Mouse (Mus musculus) forebrain, embryonic 11.5 days (tissue): ENCODE data around the gene Nrxn2. TPM values are rescaled to one million over a fixed set of nuclear protein-coding genes. Genes with fewer than 3 reads are reported as not detected.
A peak's percentile ranks its signal among the peaks of the same experiment; 100 is the strongest.

Source experiments
- ATAC-seq: fragments of 200-750 bp; cut with Nextera tagmentation; replicated peaks from 2 replicates; pipeline ENCODE4 v1.8.0; 2017; ENCODE audit warnings: moderate TSS enrichment; ENCODE audit not compliant: low FRiP score
- DNase-seq: peaks from one replicate; pipeline ENCODE4 v3.0.0-alpha.2; 2017; ENCODE audit warnings: low spot score
- H3K27ac ChIP-seq: fragments of 300-500 bp; sonication (generic); 2 replicates; pipeline ENCODE4 v1.5.1; 2014; ENCODE audit warnings: low read depth, low read length
- H3K27me3 ChIP-seq: fragments of 300-500 bp; sonication (generic); 2 replicates; pipeline ENCODE4 v1.6.1; 2014; ENCODE audit warnings: mild to moderate bottlenecking, low read length, mixed read lengths; ENCODE audit not compliant: control insufficient read depth, insufficient read depth
- H3K36me3 ChIP-seq: fragments of 300-500 bp; sonication (generic); 2 replicates; pipeline ENCODE4 v1.6.1; 2014; ENCODE audit warnings: mild to moderate bottlenecking, low read length, moderate library complexity, mixed read lengths; ENCODE audit not compliant: control insufficient read depth, insufficient read depth
- H3K4me1 ChIP-seq: fragments of 300-500 bp; sonication (generic); replicated peaks from 2 replicates; pipeline ENCODE4 v1.6.1; 2014; ENCODE audit warnings: low read length, mixed read lengths; ENCODE audit not compliant: control insufficient read depth, insufficient read depth
- H3K4me2 ChIP-seq: fragments of 300-500 bp; sonication (generic); 2 replicates; pipeline ENCODE4 v1.6.1; 2014; ENCODE audit warnings: low read depth, mild to moderate bottlenecking, low read length, moderate library complexity, mixed read lengths; ENCODE audit not compliant: severe bottlenecking
- H3K4me3 ChIP-seq: fragments of 300-500 bp; sonication (generic); 2 replicates; pipeline ENCODE4 v1.5.1; 2014; ENCODE audit warnings: low read depth, low read length
- H3K9ac ChIP-seq: fragments of 300-500 bp; sonication (generic); 2 replicates; pipeline ENCODE4 v1.6.1; 2014; ENCODE audit warnings: low read length
- H3K9me3 ChIP-seq: fragments of 300-500 bp; sonication (generic); 2 replicates; pipeline ENCODE4 v1.6.1; 2016; ENCODE audit warnings: low read length, mixed read lengths; ENCODE audit not compliant: control insufficient read depth
- WGBS: fragments of 180-500 bp; shearing (Covaris S2); extraction: QIAGEN DNeasy Blood & Tissue Kit; methylation state at CpG from one replicate; pipeline ENCODE4 v1.1.7; 2014; 5-methylcytosine and 5-hydroxymethylcytosine counted together
- polyA plus RNA-seq: library from polyadenylated mRNA; unstranded; fragments of >200 nt; fragmentation: Nextera tagmentation; extraction: Ambion mirVana; gene quantifications from 2 replicates; pipeline ENCODE4 v1.2.1, GENCODE M21; 2014

The Nrxn2 gene
- polyA plus RNA-seq, 1 experiment from 2014 or later: 8.1 TPM

DNA sequence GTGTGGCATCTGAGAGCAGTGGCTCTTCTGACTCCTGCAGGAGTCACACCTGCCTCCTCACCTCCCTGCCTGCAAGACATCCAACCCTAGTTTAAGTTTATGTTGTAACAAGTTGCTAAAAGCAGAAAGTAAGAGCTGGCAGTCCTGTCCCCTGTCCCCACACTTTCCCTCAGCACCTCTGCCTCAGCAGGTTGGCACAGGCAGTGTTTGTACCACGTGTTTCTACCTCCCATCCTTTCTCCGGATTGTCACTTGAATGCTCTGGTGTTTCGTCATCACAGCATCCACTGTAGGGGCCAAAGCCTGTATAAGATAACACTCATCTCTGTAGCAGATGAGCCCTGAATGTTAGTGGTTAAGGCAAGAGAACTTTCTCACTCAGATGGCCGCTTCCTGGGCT is 106.5 kb downstream of the Nrxn2 start:
- 85% methylated on average over 4 of the region's 4 CpGs for WGBS
- H3K36me3 ChIP-seq: no peaks in the 10 kb centered on the region

DNA sequence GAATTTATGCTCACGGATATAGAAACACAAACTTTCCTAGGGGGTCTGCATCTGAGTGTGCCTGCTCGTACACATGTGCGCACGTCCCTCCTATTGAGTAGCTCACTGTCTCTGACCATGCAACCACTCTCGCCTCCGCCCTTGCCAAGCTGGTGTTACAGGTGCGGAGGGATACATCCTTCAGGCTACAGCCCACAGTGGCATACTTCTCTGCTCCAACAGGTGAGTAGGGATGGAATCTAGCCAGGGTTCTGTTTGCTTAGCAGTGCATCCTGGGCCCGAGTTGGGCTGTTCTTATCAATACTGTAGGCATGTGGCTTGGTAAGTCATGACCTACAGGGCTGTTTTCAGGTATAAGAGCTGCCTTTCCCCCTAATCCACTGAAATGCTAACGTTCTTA is 107.5 kb downstream of the Nrxn2 start:
- H3K9me3 ChIP-seq: no peaks in the 10 kb centered on the region
- peaks cover 13% of the 10 kb centered on the region; the same call in 1 of the 2 replicates for H3K4me1 ChIP-seq
- no peaks in the 10 kb centered on the region for H3K36me3 ChIP-seq
- 93% methylated on average over 9 of the region's 9 CpGs for WGBS
- H3K9ac ChIP-seq: no peak overlapping the region
- no peak for ATAC-seq
- no peak overlapping the region for H3K27ac ChIP-seq
- H3K4me2 ChIP-seq: no peak overlapping the region
- H3K27me3 ChIP-seq: no peaks in the 10 kb centered on the region
- H3K4me3 ChIP-seq: no peak overlapping the region
- no peak for DNase-seq

More for the DNA sequence above, 106.5 kb downstream of the Nrxn2 start:
- no peak for ATAC-seq
- H3K9me3 ChIP-seq: no peaks in the 10 kb centered on the region
- no peak overlapping the region for H3K4me3 ChIP-seq
- H3K27ac ChIP-seq: no peak overlapping the region
- DNase-seq: no peak
- peaks cover 8% of the 10 kb centered on the region; the same call in 1 of the 2 replicates for H3K4me1 ChIP-seq
- H3K9ac ChIP-seq: no peak overlapping the region
- H3K4me2 ChIP-seq: no peak overlapping the region
- H3K27me3 ChIP-seq: no peaks in the 10 kb centered on the region

DNA sequence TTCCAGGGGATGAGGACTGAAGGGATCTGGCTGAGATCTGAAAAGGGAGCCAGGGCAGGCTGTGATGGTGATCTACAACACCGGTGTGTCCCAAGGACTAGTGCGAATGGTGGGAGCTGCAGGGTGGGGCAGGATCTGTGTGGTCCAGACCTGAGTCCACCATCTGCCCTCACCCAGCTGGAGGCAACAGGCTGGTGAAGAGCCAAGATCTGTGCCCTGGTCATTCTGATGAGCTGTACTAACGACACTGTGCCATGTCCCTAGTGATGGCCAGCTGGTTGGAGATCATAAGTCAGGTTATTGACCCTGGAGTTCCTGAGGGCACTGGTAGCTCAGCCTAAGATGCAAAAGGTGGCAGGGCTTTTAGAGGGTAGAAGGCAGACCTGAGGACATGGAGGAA is 108.9 kb downstream of the Nrxn2 start:
- Histone ChIP-seq H3K4me3 (no peak overlapping the region), H3K9me3 (no peaks in the 10 kb centered on the region), H3K4me2 (no peak overlapping the region), H3K27me3 (peaks cover 2% of the 10 kb centered on the region; the same call in 1 of the 2 replicates), H3K36me3 (no peaks in the 10 kb centered on the region), H3K4me1 (peaks cover 21% of the 10 kb centered on the region; the same call in 1 of the 2 replicates), H3K9ac (no peak overlapping the region), H3K27ac (no peak overlapping the region)
- ATAC-seq (no peak), DNase-seq (no peak)
- 86% methylated on average over 3 of the region's 3 CpGs for WGBS

DNA sequence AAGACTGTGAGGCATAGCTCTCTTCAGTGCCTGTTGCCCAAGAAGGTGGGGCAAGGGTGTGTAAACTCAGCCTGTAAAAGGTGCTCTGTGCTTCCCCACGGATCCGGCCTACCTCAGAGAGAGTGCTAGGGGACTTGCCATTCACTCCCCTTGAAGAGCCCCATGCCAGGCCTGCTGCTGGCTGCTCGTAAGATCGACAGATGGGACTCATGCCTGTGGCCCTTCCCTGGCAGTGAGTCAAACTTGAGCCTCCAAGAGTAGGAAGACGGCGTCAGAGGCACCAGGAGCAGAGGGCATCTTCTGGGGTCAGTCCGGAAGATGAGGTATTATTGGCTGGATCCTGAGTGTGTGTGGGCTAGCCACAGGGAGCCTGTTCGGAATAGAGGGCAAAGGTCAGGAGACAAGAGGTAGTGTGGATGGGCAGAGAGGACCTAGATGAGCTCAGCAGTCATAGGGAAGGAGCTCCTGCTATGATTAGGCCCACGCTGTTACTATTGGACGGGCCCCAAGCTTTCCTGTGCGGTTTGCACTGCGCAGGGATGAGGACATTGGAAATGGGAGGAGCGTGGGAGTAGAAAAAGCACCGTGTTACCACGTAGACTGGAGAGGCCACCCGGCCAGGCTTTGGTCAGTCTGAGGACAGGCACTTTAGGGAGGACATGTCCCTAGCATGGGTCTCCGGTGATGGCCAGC is 109.5 kb downstream of the Nrxn2 start:
- no peak overlapping the region for H3K9ac ChIP-seq
- 83% methylated on average over 17 of the region's 17 CpGs for whole genome bisulfite sequencing
- no peak for DNase-seq

DNA sequence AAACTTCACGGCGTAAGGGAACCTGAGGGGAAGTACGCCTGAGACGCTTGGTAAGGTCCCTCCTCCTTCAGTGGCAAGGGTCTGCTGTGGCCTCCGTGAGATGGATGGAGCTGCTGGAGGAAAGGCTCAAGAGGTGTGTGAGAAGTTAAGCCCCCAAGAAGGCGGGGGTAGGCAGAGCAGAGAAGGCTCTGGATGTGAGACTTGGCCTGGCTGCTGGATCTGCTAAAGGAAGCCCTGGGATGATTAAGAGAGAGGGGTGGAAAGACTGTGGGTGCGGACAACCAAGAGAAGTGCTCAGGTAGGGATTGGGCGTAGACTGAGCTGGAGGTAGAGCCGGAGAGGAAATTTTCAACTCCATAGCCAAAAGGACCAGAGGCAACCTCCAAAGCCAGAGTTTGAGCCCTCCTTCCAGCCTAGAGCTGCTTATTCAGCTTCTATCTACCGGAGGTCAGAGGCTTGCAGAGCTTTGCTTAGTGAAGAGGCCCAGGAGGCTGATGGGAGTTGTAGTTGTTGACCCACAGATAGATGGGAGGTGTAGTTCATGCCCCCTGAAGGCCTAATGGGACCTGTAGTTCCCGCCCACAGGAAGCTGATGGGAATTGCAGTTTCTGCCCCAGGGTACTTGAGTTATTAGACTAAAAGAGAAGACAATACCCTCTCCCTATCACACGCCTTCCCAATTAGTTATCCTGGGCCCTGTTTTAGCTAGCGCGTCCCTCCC is 110.9 kb downstream of the Nrxn2 start:
- Histone ChIP-seq H3K36me3 (no peaks in the 10 kb centered on the region), H3K9ac (no peak overlapping the region; the same call in 1 of the 2 replicates), H3K4me2 (peak overlapping the region; percentile 27; the same call in 1 of the 2 replicates), H3K4me3 (no peak overlapping the region), H3K27me3 (peaks cover 2% of the 10 kb centered on the region; the same call in 1 of the 2 replicates), H3K4me1 (peaks cover 32% of the 10 kb centered on the region; the same call in 1 of the 2 replicates), H3K27ac (peak overlapping the region; percentile 18; the same call in 1 of the 2 replicates), H3K9me3 (no peaks in the 10 kb centered on the region)
- DNase-seq (peak; percentile 74), ATAC-seq (peak; percentile 52)
- WGBS: 56% methylated on average over 14 of the region's 14 CpGs

More for the DNA sequence above, 109.5 kb downstream of the Nrxn2 start:
- no peak for ATAC-seq
- Histone ChIP-seq H3K27me3 (peaks cover 2% of the 10 kb centered on the region; the same call in 1 of the 2 replicates), H3K4me2 (no peak overlapping the region), H3K27ac (no peak overlapping the region), H3K9me3 (no peaks in the 10 kb centered on the region), H3K4me3 (no peak overlapping the region), H3K36me3 (no peaks in the 10 kb centered on the region), H3K4me1 (peaks cover 25% of the 10 kb centered on the region; the same call in 1 of the 2 replicates)

DNA sequence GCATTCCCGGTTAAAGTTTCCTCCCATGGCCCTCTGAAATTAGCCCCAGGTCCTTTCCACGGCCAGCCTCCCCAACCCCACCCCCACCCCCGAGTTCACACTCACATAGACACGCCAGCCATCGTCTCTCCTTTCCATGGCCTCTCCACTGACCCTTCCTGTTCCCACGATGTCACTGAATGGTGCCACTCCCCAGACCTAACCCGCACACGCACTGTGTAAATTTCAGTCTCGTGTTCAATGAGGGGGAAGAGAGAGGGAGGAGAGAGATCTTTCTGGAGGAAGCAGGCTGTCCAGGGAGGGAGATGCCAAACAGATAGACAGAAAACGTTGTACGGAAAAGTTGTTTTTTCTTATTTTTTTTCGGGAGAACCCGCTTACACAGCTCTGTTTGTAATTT is 111.8 kb downstream of the Nrxn2 start:
- Histone ChIP-seq H3K36me3 (no peaks in the 10 kb centered on the region), H3K4me1 (peaks cover 32% of the 10 kb centered on the region; the same call in 1 of the 2 replicates), H3K4me3 (no peak overlapping the region), H3K4me2 (peak overlapping the region; percentile 1; the same call in 1 of the 2 replicates), H3K9me3 (no peaks in the 10 kb centered on the region), H3K9ac (no peak overlapping the region), H3K27ac (no peak overlapping the region), H3K27me3 (peaks cover 2% of the 10 kb centered on the region; the same call in 1 of the 2 replicates)
- DNase-seq (no peak), ATAC-seq (no peak)
- 21% methylated on average over 13 of the region's 13 CpGs for WGBS

DNA sequence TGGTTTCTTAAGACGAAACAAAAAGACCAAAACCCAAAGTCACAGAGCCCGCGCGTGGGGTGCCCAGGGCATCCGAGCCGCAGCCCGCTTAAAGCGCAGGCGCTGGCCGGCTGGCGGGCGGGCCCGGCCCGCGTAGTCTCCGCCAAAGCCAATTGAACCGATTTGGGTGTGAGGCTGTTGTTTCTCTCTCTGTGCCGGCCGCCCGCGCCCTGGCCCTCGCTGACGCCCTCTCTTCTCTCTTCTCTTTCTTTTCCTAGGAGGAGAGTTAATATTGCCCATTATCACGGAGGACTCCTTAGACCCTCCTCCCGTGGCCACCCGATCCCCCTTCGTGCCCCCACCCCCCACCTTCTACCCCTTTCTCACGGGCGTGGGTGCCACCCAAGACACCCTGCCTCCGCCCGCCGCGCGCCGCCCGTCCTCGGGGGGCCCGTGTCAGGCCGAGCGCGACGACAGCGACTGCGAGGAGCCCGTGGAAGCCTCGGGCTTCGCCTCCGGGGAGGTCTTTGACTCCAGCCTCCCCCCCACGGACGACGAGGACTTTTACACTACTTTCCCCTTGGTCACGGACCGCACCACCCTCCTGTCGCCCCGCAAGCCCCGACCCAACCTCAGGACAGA is 112.6 kb downstream of the Nrxn2 start:
- H3K4me3 ChIP-seq: peak overlapping the region; percentile 40
- no peaks in the 10 kb centered on the region for H3K9me3 ChIP-seq
- ATAC-seq (0 out of 2 replicates have a peak, but pooled peaks have one; percentile 11), DNase-seq (peak; percentile 73)
- peak overlapping the region; percentile 59 for H3K27ac ChIP-seq
- H3K4me2 ChIP-seq: peak overlapping the region; percentile 94
- under 1% methylated on average over 56 of the region's 56 CpGs for WGBS
- H3K36me3 ChIP-seq: no peaks in the 10 kb centered on the region
- H3K27me3 ChIP-seq: peaks cover 2% of the 10 kb centered on the region; the same call in 1 of the 2 replicates
- H3K4me1 ChIP-seq: peaks cover 32% of the 10 kb centered on the region; the same call in 1 of the 2 replicates
- H3K9ac ChIP-seq: peak overlapping the region; percentile 80

DNA sequence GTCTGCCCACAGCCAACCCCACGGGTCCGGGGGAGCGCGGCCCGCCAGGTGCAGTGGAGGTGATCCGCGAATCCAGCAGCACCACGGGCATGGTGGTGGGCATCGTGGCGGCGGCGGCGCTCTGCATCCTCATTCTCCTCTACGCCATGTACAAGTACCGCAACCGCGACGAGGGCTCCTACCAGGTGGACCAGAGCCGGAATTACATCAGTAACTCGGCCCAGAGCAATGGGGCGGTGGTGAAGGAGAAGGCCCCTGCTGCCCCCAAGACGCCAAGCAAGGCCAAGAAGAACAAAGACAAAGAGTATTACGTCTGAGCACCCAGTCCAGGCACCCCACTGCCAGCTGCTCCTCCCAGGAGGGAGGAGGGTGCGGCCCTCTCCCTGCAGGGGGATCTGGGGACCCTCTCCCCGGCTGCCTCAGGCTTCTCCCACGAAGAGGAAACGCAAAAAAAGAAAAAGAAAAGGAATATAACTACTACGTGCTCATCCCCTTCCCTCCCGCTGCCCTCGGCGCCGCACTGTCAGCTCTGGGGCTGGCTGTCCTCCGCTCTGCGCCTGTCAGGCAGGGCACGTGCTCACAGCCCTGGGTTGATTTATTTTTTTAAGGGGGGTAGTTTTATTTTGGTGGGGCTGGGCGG is 113.4 kb downstream of the Nrxn2 start:
- Histone ChIP-seq H3K9ac (peak overlapping the region; percentile 80), H3K4me2 (peak overlapping the region; percentile 94), H3K27ac (peak overlapping the region; percentile 59), H3K9me3 (no peaks in the 10 kb centered on the region), H3K36me3 (no peaks in the 10 kb centered on the region), H3K27me3 (peaks cover 2% of the 10 kb centered on the region; the same call in 1 of the 2 replicates), H3K4me3 (peak overlapping the region; percentile 40), H3K4me1 (peaks cover 32% of the 10 kb centered on the region; the same call in 1 of the 2 replicates)
- ATAC-seq (no peak), DNase-seq (peak; percentile 77)
- 3% methylated on average over 36 of the region's 36 CpGs for WGBS
